Mouse (Mus musculus): Measurements from ENCODE around the gene Hunk.
A peak's percentile ranks its signal among the peaks of the same experiment; 100 is the strongest.

Hunk gene

GRCm38 (mm10) chr16:90505680-90506079 lies 119.9 kb downstream of the Hunk start:
- DNase-seq (ENCODE audit: low read depth) = no peak

- no peak for DNase-seq (ENCODE audit: low read depth)
These were observed 125.9 kb downstream of the Hunk start for GRCm38 (mm10) chr16:90511551-90512296.

- no peak for DNase-seq (ENCODE audit: low read depth)
These were observed 131.2 kb downstream of the Hunk start for GRCm38 (mm10) chr16:90517041-90517440.

- DNase-seq (ENCODE audit: low read depth) = no peak
These were observed 132.4 kb downstream of the Hunk start for GRCm38 (mm10) chr16:90518232-90518631.

- no peak for DNase-seq (ENCODE audit: low read depth)
These were observed 133.0 kb downstream of the Hunk start for GRCm38 (mm10) chr16:90518732-90519295.

GRCm38 (mm10) chr16:90521191-90521950 lies 135.6 kb downstream of the Hunk start:
- no peak for DNase-seq (ENCODE audit: low read depth)

- DNase-seq (ENCODE audit: low read depth) = no peak
These were observed 136.1 kb downstream of the Hunk start for GRCm38 (mm10) chr16:90521951-90522255.

GRCm38 (mm10) chr16:90522575-90522974 lies 136.8 kb downstream of the Hunk start:
- no peak for DNase-seq (ENCODE audit: low read depth)

- DNase-seq (ENCODE audit: low read depth) = no peak
These were observed 137.6 kb downstream of the Hunk start for GRCm38 (mm10) chr16:90523373-90523772.

- DNase-seq (ENCODE audit: low read depth) = no peak
These were observed 138.1 kb downstream of the Hunk start for GRCm38 (mm10) chr16:90523894-90524293.

GRCm38 (mm10) chr16:90524393-90524792 lies 138.6 kb downstream of the Hunk start:
- DNase-seq (ENCODE audit: low read depth) = no peak

- no peak for DNase-seq (ENCODE audit: low read depth)
These were observed 147.4 kb downstream of the Hunk start for GRCm38 (mm10) chr16:90533119-90533673.

- no peak for DNase-seq (ENCODE audit: low read depth)
These were observed 148.8 kb downstream of the Hunk start for GRCm38 (mm10) chr16:90534591-90534990.

- DNase-seq (ENCODE audit: low read depth) = no peak
These were observed 153.1 kb downstream of the Hunk start for GRCm38 (mm10) chr16:90538926-90539325.

- no peak for DNase-seq (ENCODE audit: low read depth)
These were observed 155.4 kb downstream of the Hunk start for GRCm38 (mm10) chr16:90541191-90541590.

GRCm38 (mm10) chr16:90542383-90542782 lies 156.6 kb downstream of the Hunk start:
- no peak for DNase-seq (ENCODE audit: low read depth)

GRCm38 (mm10) chr16:90544175-90544574 lies 158.4 kb downstream of the Hunk start:
- peak; percentile 21 for DNase-seq (ENCODE audit: low read depth)

GRCm38 (mm10) chr16:90545509-90545908 lies 159.7 kb downstream of the Hunk start:
- no peak for DNase-seq (ENCODE audit: low read depth)

GRCm38 (mm10) chr16:90546591-90546990 lies 160.8 kb downstream of the Hunk start:
- no peak for DNase-seq (ENCODE audit: low read depth)

- no peak for DNase-seq (ENCODE audit: low read depth)
These were observed 162.2 kb downstream of the Hunk start for GRCm38 (mm10) chr16:90547996-90548395.

Data from 416B (cell line).